Mouse (Mus musculus): ENCODE measurements at regions not wholly inside any gene's neighbourhood (a gene's known extent, or its start where the extent isn't known, plus 50 kb on each side); places are given as distances from the start of the nearest gene placed in this dataset.

GRCm38 (mm10) chr16:86122936-86123335, 221.3 kb upstream of the Adamts5 start:
- H3K27ac ChIP-seq (ENCODE audit: low read depth, low read length): no peak overlapping the region

DNA sequence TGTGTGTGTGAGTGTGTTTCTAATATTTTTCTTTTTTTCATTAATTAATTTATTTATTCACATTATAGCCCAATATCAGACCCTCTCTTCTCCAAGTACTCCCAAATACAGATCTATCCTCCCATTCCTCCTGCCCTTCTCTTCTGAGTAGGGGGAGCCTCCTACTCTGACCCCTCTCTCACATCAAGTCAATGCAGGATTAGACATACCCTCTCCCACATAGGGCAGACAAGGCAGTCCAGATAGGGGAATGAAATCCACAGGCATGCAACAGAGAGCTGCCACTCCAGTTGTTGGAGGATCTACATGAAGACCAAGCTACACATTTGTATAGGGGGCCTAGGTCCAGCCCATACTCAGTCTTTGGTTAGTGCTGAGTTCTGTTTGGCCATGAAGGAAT, 216.3 kb upstream of the Adamts5 start:
- no peak for DNase-seq (ENCODE audit: low spot score, missing footprints)
- ATAC-seq (ENCODE audit: low FRiP score): no peak
- no peak overlapping the region for H3K27ac ChIP-seq (ENCODE audit: low read depth, low read length)

More at GRCm38 (mm10) chr16:86122936-86123335, 221.3 kb upstream of the Adamts5 start:
- Histone ChIP-seq H3K9ac (ENCODE audit: low read length) (no peak overlapping the region), H3K4me2 (no peak overlapping the region), H3K9me3 (ENCODE audit: control insufficient read depth, low read length) (no peaks in the 10 kb centered on the region), H3K4me1 (ENCODE audit: control insufficient read depth, insufficient read depth, low read length) (no peaks in the 10 kb centered on the region), H3K27me3 (ENCODE audit: control insufficient read depth, insufficient read depth, low read length) (no peaks in the 10 kb centered on the region), H3K36me3 (ENCODE audit: control insufficient read depth, insufficient read depth, low read length) (no peaks in the 10 kb centered on the region), H3K4me3 (ENCODE audit: low read depth, low read length) (no peak overlapping the region)
- DNase-seq (ENCODE audit: low spot score, missing footprints): no peak
- no peak for ATAC-seq (ENCODE audit: low FRiP score)
- 67% methylated on average over 1 of the region's 1 CpGs for WGBS

GRCm38 (mm10) chr16:86115587-86116376, 214.2 kb upstream of the Adamts5 start:
- H3K4me2 ChIP-seq: no peak overlapping the region
- no peaks in the 10 kb centered on the region for H3K9me3 ChIP-seq (ENCODE audit: control insufficient read depth, low read length)
- H3K4me1 ChIP-seq (ENCODE audit: control insufficient read depth, insufficient read depth, low read length): no peaks in the 10 kb centered on the region
- no peak overlapping the region for H3K9ac ChIP-seq (ENCODE audit: low read length)
- H3K27ac ChIP-seq (ENCODE audit: low read depth, low read length): no peak overlapping the region
- no peak for DNase-seq (ENCODE audit: low spot score, missing footprints)
- H3K36me3 ChIP-seq (ENCODE audit: control insufficient read depth, insufficient read depth, low read length): no peaks in the 10 kb centered on the region
- no peaks in the 10 kb centered on the region for H3K27me3 ChIP-seq (ENCODE audit: control insufficient read depth, insufficient read depth, low read length)
- no peak overlapping the region for H3K4me3 ChIP-seq (ENCODE audit: low read depth, low read length)
- no peak for ATAC-seq (ENCODE audit: low FRiP score)
- WGBS: 82% methylated on average over 2 of the region's 2 CpGs

More for the DNA sequence above, 216.3 kb upstream of the Adamts5 start:
- no peaks in the 10 kb centered on the region for H3K9me3 ChIP-seq (ENCODE audit: control insufficient read depth, low read length)
- H3K4me1 ChIP-seq (ENCODE audit: control insufficient read depth, insufficient read depth, low read length): no peaks in the 10 kb centered on the region
- no peaks in the 10 kb centered on the region for H3K27me3 ChIP-seq (ENCODE audit: control insufficient read depth, insufficient read depth, low read length)
- no peak overlapping the region for H3K4me2 ChIP-seq
- no peak overlapping the region for H3K9ac ChIP-seq (ENCODE audit: low read length)
- H3K4me3 ChIP-seq (ENCODE audit: low read depth, low read length): no peak overlapping the region
- no peaks in the 10 kb centered on the region for H3K36me3 ChIP-seq (ENCODE audit: control insufficient read depth, insufficient read depth, low read length)

GRCm38 (mm10) chr16:86094461-86094860, 192.8 kb upstream of the Adamts5 start:
- H3K4me2 ChIP-seq: no peak overlapping the region
- H3K9me3 ChIP-seq (ENCODE audit: control insufficient read depth, low read length): no peaks in the 10 kb centered on the region
- 90% methylated on average over 2 of the region's 2 CpGs for WGBS
- DNase-seq (ENCODE audit: low spot score, missing footprints): peak; percentile 33
- no peaks in the 10 kb centered on the region for H3K4me1 ChIP-seq (ENCODE audit: control insufficient read depth, insufficient read depth, low read length)
- no peaks in the 10 kb centered on the region for H3K36me3 ChIP-seq (ENCODE audit: control insufficient read depth, insufficient read depth, low read length)
- no peak overlapping the region for H3K9ac ChIP-seq (ENCODE audit: low read length)
- H3K27ac ChIP-seq (ENCODE audit: low read depth, low read length): no peak overlapping the region
- no peak for ATAC-seq (ENCODE audit: low FRiP score)
- H3K4me3 ChIP-seq (ENCODE audit: low read depth, low read length): no peak overlapping the region
- no peaks in the 10 kb centered on the region for H3K27me3 ChIP-seq (ENCODE audit: control insufficient read depth, insufficient read depth, low read length)

- H3K9me3 ChIP-seq (ENCODE audit: control insufficient read depth, low read length): no peaks in the 10 kb centered on the region
- H3K27ac ChIP-seq (ENCODE audit: low read depth, low read length): no peak overlapping the region
- no peak for ATAC-seq (ENCODE audit: low FRiP score)
- H3K4me1 ChIP-seq (ENCODE audit: control insufficient read depth, insufficient read depth, low read length): no peaks in the 10 kb centered on the region
- no peak overlapping the region for H3K9ac ChIP-seq (ENCODE audit: low read length)
- DNase-seq (ENCODE audit: low spot score, missing footprints): no peak
- no peak overlapping the region for H3K4me2 ChIP-seq
- no peak overlapping the region for H3K4me3 ChIP-seq (ENCODE audit: low read depth, low read length)
- H3K27me3 ChIP-seq (ENCODE audit: control insufficient read depth, insufficient read depth, low read length): no peaks in the 10 kb centered on the region
- no peaks in the 10 kb centered on the region for H3K36me3 ChIP-seq (ENCODE audit: control insufficient read depth, insufficient read depth, low read length)
- 93% methylated on average over 6 of the region's 6 CpGs for WGBS
Measured at GRCm38 (mm10) chr16:86090175-86090574, 188.5 kb upstream of the Adamts5 start.

- WGBS: 90% methylated on average over 3 of the region's 3 CpGs
- no peaks in the 10 kb centered on the region for H3K4me1 ChIP-seq (ENCODE audit: control insufficient read depth, insufficient read depth, low read length)
- no peaks in the 10 kb centered on the region for H3K27me3 ChIP-seq (ENCODE audit: control insufficient read depth, insufficient read depth, low read length)
- no peak overlapping the region for H3K4me2 ChIP-seq
- H3K9ac ChIP-seq (ENCODE audit: low read length): no peak overlapping the region
- ATAC-seq (ENCODE audit: low FRiP score) (no peak), DNase-seq (ENCODE audit: low spot score, missing footprints) (no peak)
- H3K4me3 ChIP-seq (ENCODE audit: low read depth, low read length): no peak overlapping the region
- H3K27ac ChIP-seq (ENCODE audit: low read depth, low read length): no peak overlapping the region
- no peaks in the 10 kb centered on the region for H3K36me3 ChIP-seq (ENCODE audit: control insufficient read depth, insufficient read depth, low read length)
- H3K9me3 ChIP-seq (ENCODE audit: control insufficient read depth, low read length): no peaks in the 10 kb centered on the region
Measured at GRCm38 (mm10) chr16:86087421-86087820, 185.8 kb upstream of the Adamts5 start.

DNA sequence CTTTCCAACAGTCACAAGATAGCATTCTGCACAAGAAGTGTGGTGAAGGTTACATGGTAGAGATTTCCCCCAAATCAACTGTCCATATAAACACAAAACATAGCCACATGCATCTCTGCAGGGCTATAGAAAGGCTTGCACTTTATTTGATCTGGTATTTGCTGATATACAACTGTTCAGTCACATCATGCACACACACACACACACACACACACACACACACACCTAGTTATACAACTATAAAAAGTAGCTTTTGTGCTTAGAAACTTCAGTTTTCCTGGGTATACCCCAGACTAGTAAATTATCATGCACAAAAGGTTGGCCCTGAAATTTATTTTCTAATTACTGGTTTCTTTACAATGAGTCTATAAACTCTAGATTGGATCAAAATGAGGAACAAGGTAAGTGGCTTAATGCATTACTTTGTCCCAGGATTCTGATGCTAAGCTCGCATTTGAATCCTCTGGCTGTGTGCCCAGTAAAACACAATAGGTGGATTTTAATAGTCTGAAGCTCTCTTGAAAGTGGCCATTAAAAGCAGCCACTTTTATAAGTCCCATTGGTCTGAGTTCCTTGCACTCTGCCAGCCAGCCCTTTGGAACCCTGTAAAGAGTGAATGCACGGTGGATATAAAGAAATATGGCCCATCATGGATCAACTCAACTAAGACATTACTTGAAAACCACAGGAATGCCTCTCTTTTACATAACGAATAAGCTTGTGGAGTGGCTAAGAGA, 166.2 kb upstream of the Adamts5 start:
- Histone ChIP-seq H3K36me3 (ENCODE audit: control insufficient read depth, insufficient read depth, low read length) (no peaks in the 10 kb centered on the region), H3K27me3 (ENCODE audit: control insufficient read depth, insufficient read depth, low read length) (no peaks in the 10 kb centered on the region), H3K4me3 (ENCODE audit: low read depth, low read length) (no peak overlapping the region), H3K4me2 (no peak overlapping the region), H3K4me1 (ENCODE audit: control insufficient read depth, insufficient read depth, low read length) (no peaks in the 10 kb centered on the region), H3K27ac (ENCODE audit: low read depth, low read length) (no peak overlapping the region), H3K9ac (ENCODE audit: low read length) (no peak overlapping the region), H3K9me3 (ENCODE audit: control insufficient read depth, low read length) (no peaks in the 10 kb centered on the region)
- peak; percentile 70 for ATAC-seq (ENCODE audit: low FRiP score)
- DNase-seq (ENCODE audit: low spot score, missing footprints): no peak
- WGBS: 31% methylated on average over 3 of the region's 3 CpGs

DNA sequence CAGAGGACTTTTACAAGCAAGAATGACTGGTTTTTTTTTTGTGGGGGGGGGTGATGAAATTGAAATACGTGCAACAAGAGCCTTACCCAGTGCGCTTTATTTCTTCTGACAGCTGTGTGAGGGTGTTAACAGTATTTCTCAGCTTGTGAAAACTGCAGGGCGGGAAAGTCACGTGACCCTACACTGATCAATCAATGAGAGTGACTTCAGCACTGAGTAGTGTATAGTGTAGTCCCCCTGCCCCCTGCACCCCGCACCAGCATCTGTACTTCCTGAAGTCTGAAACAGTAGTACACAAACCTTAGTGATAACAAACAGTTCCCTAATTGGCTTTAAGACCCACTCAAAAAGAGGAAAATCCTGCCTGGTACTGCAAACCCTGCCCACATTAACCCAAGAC, 158.5 kb upstream of the Adamts5 start:
- Histone ChIP-seq H3K27ac (ENCODE audit: low read depth, low read length) (no peak overlapping the region), H3K4me2 (no peak overlapping the region), H3K4me1 (ENCODE audit: control insufficient read depth, insufficient read depth, low read length) (no peaks in the 10 kb centered on the region), H3K4me3 (ENCODE audit: low read depth, low read length) (no peak overlapping the region), H3K9me3 (ENCODE audit: control insufficient read depth, low read length) (no peaks in the 10 kb centered on the region), H3K27me3 (ENCODE audit: control insufficient read depth, insufficient read depth, low read length) (no peaks in the 10 kb centered on the region), H3K36me3 (ENCODE audit: control insufficient read depth, insufficient read depth, low read length) (no peaks in the 10 kb centered on the region), H3K9ac (ENCODE audit: low read length) (no peak overlapping the region)
- WGBS: 79% methylated on average over 5 of the region's 5 CpGs
- ATAC-seq (ENCODE audit: low FRiP score) (0 out of 2 replicates have a peak, but pooled peaks have one; percentile 42), DNase-seq (ENCODE audit: low spot score, missing footprints) (no peak)

- no peaks in the 10 kb centered on the region for H3K27me3 ChIP-seq (ENCODE audit: control insufficient read depth, insufficient read depth, low read length)
- ATAC-seq (ENCODE audit: low FRiP score) (no peak), DNase-seq (ENCODE audit: low spot score, missing footprints) (no peak)
- H3K4me3 ChIP-seq (ENCODE audit: low read depth, low read length): no peak overlapping the region
- no peaks in the 10 kb centered on the region for H3K4me1 ChIP-seq (ENCODE audit: control insufficient read depth, insufficient read depth, low read length)
- no peaks in the 10 kb centered on the region for H3K36me3 ChIP-seq (ENCODE audit: control insufficient read depth, insufficient read depth, low read length)
- no peak overlapping the region for H3K27ac ChIP-seq (ENCODE audit: low read depth, low read length)
- H3K9ac ChIP-seq (ENCODE audit: low read length): no peak overlapping the region
- H3K4me2 ChIP-seq: no peak overlapping the region
- no peaks in the 10 kb centered on the region for H3K9me3 ChIP-seq (ENCODE audit: control insufficient read depth, low read length)
- 87% methylated on average over 2 of the region's 2 CpGs for WGBS
Measured at GRCm38 (mm10) chr16:86044695-86045094, 143.1 kb upstream of the Adamts5 start.

Measured in midbrain, embryonic 11.5 days (tissue).